Mouse (Mus musculus): ENCODE data around the gene Ywhae. TPM values are rescaled to one million over a fixed set of nuclear protein-coding genes. Genes with fewer than 3 reads are reported as not detected.
A peak's percentile ranks its signal among the peaks of the same experiment; 100 is the strongest.
"Not testable (repeated sequence)": the region's sequence is repeated elsewhere in the genome, so short reads cannot be mapped to it uniquely, and the experiment has no call there.

Gene Ywhae
- polyA plus RNA-seq, 1 experiment = 188 TPM

- Histone ChIP-seq H3K27ac (ENCODE audit: control insufficient read depth, insufficient read depth, low read depth, low read length) (no peak overlapping the region), H3K27me3 (ENCODE audit: control insufficient read depth, insufficient read depth, low read length) (no peaks in the 10 kb centered on the region), H3K4me3 (ENCODE audit: control insufficient read depth, low read depth, low read length) (no peak overlapping the region), H3K4me1 (ENCODE audit: control insufficient read depth, insufficient read depth, low read length) (no peaks in the 10 kb centered on the region), H3K36me3 (ENCODE audit: control insufficient read depth, insufficient read depth, low read length) (no peaks in the 10 kb centered on the region; the same call in none of the 2 replicates)
- TF ChIP-seq POLR2A (IDR thresholded peaks at IDR 0.05; ENCODE audit: control insufficient read depth, low read depth, low read length) (no peak), CTCF (IDR thresholded peaks at IDR 0.05; ENCODE audit: control insufficient read depth, insufficient read depth, insufficient replicate concordance, low read depth, low read length) (no peak)
Observed at GRCm38 (mm10) chr11:75693570-75693969, 39.1 kb upstream of the Ywhae start.

DNA sequence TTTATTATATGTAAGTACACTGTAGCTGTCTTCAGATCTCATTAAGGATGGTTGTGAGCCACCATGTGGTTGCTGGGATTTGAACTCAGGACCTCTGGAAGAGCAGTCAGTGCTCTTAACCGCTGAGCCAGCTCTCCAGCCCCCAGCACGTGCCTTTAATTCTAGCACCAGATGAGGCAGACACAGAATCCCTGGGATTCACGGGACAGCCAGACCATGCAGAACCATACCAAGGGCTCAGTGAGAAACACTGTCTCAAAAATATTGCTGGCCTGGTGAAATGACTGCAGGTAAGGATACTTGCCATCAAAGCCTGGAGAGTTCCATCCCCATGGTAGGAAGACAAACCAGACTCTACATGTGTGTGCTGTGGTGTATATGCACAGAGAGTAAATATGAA, 35.2 kb upstream of the Ywhae start:
- H3K27ac ChIP-seq (ENCODE audit: control insufficient read depth, insufficient read depth, low read depth, low read length); H3K4me3 ChIP-seq (ENCODE audit: control insufficient read depth, low read depth, low read length); H3K4me1 ChIP-seq (ENCODE audit: control insufficient read depth, insufficient read depth, low read length); H3K36me3 ChIP-seq (ENCODE audit: control insufficient read depth, insufficient read depth, low read length); H3K27me3 ChIP-seq (ENCODE audit: control insufficient read depth, insufficient read depth, low read length): not testable (repeated sequence)

- H3K36me3 ChIP-seq (ENCODE audit: control insufficient read depth, insufficient read depth, low read length) = peaks cover 2% of the 10 kb centered on the region; the same call in 1 of the 2 replicates
- no peaks in the 10 kb centered on the region for H3K4me1 ChIP-seq (ENCODE audit: control insufficient read depth, insufficient read depth, low read length)
Observed at GRCm38 (mm10) chr11:75700557-75700956, 32.1 kb upstream of the Ywhae start.

DNA sequence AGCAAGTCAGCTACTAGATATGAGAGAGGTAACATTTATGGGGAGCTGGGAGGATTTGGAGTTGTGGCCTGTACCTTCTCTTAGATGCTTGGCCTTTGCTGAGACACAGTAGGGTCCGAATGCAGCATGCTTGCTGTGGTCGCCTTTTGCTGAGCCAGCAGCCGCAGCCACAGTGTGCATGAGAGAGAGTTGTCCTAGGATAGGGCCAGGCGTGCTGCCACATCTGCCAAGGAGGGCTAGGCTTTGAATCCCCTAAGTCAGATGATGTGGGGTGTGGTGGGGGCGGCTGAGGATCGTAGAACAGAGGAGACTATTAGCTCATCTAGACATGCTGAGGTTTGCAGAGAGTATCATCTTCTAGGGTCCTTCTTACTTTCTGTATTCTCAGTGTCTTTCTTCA, 29.9 kb upstream of the Ywhae start:
- Histone ChIP-seq H3K27ac (ENCODE audit: control insufficient read depth, insufficient read depth, low read depth, low read length) (no peak overlapping the region), H3K27me3 (ENCODE audit: control insufficient read depth, insufficient read depth, low read length) (no peaks in the 10 kb centered on the region), H3K4me3 (ENCODE audit: control insufficient read depth, low read depth, low read length) (no peak overlapping the region), H3K4me1 (ENCODE audit: control insufficient read depth, insufficient read depth, low read length) (no peaks in the 10 kb centered on the region), H3K36me3 (ENCODE audit: control insufficient read depth, insufficient read depth, low read length) (peaks cover 2% of the 10 kb centered on the region; the same call in 1 of the 2 replicates)
- TF ChIP-seq CTCF (IDR thresholded peaks at IDR 0.05; ENCODE audit: control insufficient read depth, insufficient read depth, insufficient replicate concordance, low read depth, low read length) = no peak
- TF ChIP-seq POLR2A (IDR thresholded peaks at IDR 0.05; ENCODE audit: control insufficient read depth, low read depth, low read length) = no peak

More at GRCm38 (mm10) chr11:75700557-75700956, 32.1 kb upstream of the Ywhae start:
- H3K4me3 ChIP-seq (ENCODE audit: control insufficient read depth, low read depth, low read length) = no peak overlapping the region
- H3K27ac ChIP-seq (ENCODE audit: control insufficient read depth, insufficient read depth, low read depth, low read length) = no peak overlapping the region
- no peaks in the 10 kb centered on the region for H3K27me3 ChIP-seq (ENCODE audit: control insufficient read depth, insufficient read depth, low read length)
- TF ChIP-seq CTCF (IDR thresholded peaks at IDR 0.05; ENCODE audit: control insufficient read depth, insufficient read depth, insufficient replicate concordance, low read depth, low read length) = no peak
- no peak for TF ChIP-seq POLR2A (IDR thresholded peaks at IDR 0.05; ENCODE audit: control insufficient read depth, low read depth, low read length)

GRCm38 (mm10) chr11:75703748-75704147, 28.9 kb upstream of the Ywhae start:
- H3K27me3 ChIP-seq (ENCODE audit: control insufficient read depth, insufficient read depth, low read length) = no peaks in the 10 kb centered on the region
- H3K27ac ChIP-seq (ENCODE audit: control insufficient read depth, insufficient read depth, low read depth, low read length) = no peak overlapping the region
- H3K4me1 ChIP-seq (ENCODE audit: control insufficient read depth, insufficient read depth, low read length) = no peaks in the 10 kb centered on the region
- H3K36me3 ChIP-seq (ENCODE audit: control insufficient read depth, insufficient read depth, low read length) = peaks cover 2% of the 10 kb centered on the region; the same call in 1 of the 2 replicates
- TF ChIP-seq POLR2A (IDR thresholded peaks at IDR 0.05; ENCODE audit: control insufficient read depth, low read depth, low read length) (no peak), CTCF (IDR thresholded peaks at IDR 0.05; ENCODE audit: control insufficient read depth, insufficient read depth, insufficient replicate concordance, low read depth, low read length) (no peak)
- H3K4me3 ChIP-seq (ENCODE audit: control insufficient read depth, low read depth, low read length) = no peak overlapping the region

- Histone ChIP-seq H3K27me3 (ENCODE audit: control insufficient read depth, insufficient read depth, low read length) (no peaks in the 10 kb centered on the region), H3K36me3 (ENCODE audit: control insufficient read depth, insufficient read depth, low read length) (no peaks in the 10 kb centered on the region), H3K4me3 (ENCODE audit: control insufficient read depth, low read depth, low read length) (no peak overlapping the region), H3K27ac (ENCODE audit: control insufficient read depth, insufficient read depth, low read depth, low read length) (no peak overlapping the region), H3K4me1 (ENCODE audit: control insufficient read depth, insufficient read depth, low read length) (peaks cover 6% of the 10 kb centered on the region)
- TF ChIP-seq POLR2A (IDR thresholded peaks at IDR 0.05; ENCODE audit: control insufficient read depth, low read depth, low read length) (no peak), CTCF (IDR thresholded peaks at IDR 0.05; ENCODE audit: control insufficient read depth, insufficient read depth, insufficient replicate concordance, low read depth, low read length) (no peak)
Observed at GRCm38 (mm10) chr11:75713949-75714348, 18.7 kb upstream of the Ywhae start.

- TF ChIP-seq POLR2A (IDR thresholded peaks at IDR 0.05; ENCODE audit: control insufficient read depth, low read depth, low read length) = no peak
- TF ChIP-seq CTCF (IDR thresholded peaks at IDR 0.05; ENCODE audit: control insufficient read depth, insufficient read depth, insufficient replicate concordance, low read depth, low read length) = no peak
Observed at GRCm38 (mm10) chr11:75715556-75715955, 17.1 kb upstream of the Ywhae start.

More at GRCm38 (mm10) chr11:75715556-75715955, 17.1 kb upstream of the Ywhae start:
- no peak overlapping the region for H3K27ac ChIP-seq (ENCODE audit: control insufficient read depth, insufficient read depth, low read depth, low read length)
- peak overlapping the region; percentile 7 for H3K4me3 ChIP-seq (ENCODE audit: control insufficient read depth, low read depth, low read length)
- H3K4me1 ChIP-seq (ENCODE audit: control insufficient read depth, insufficient read depth, low read length) = peaks cover 6% of the 10 kb centered on the region
- no peaks in the 10 kb centered on the region for H3K27me3 ChIP-seq (ENCODE audit: control insufficient read depth, insufficient read depth, low read length)
- no peaks in the 10 kb centered on the region for H3K36me3 ChIP-seq (ENCODE audit: control insufficient read depth, insufficient read depth, low read length)

Measured in testis, adult 2 months (tissue).